Mouse (Mus musculus) intestine, postnatal 0 days (tissue): ENCODE results near the gene Slc39a3. TPM values are rescaled to one million over a fixed set of nuclear protein-coding genes. Genes with fewer than 3 reads are reported as not detected.

Source experiments
- ATAC-seq: fragments of 200-750 bp; cut with Nextera tagmentation; 2 replicates; pipeline ENCODE4 v1.8.0; 2017; ENCODE audit warnings: mild to moderate bottlenecking, moderate TSS enrichment, moderate library complexity
- H3K27ac ChIP-seq: fragments of 300-500 bp; sonication (generic); 2 replicates; pipeline ENCODE4 v1.5.1; 2014; ENCODE audit warnings: mild to moderate bottlenecking, low read depth, low read length, moderate library complexity
- H3K27me3 ChIP-seq: fragments of 300-500 bp; sonication (generic); replicated peaks from 2 replicates; pipeline ENCODE4 v1.6.1; 2014; ENCODE audit warnings: low read length, mixed read lengths; ENCODE audit not compliant: control insufficient read depth, insufficient read depth
- H3K36me3 ChIP-seq: fragments of 300-500 bp; sonication (generic); 2 replicates; pipeline ENCODE4 v1.6.1; 2014; ENCODE audit warnings: mild to moderate bottlenecking, moderate library complexity; ENCODE audit not compliant: control insufficient read depth, insufficient read depth
- H3K4me1 ChIP-seq: fragments of 300-500 bp; sonication (generic); replicated peaks from 2 replicates; pipeline ENCODE4 v1.6.1; 2014; ENCODE audit warnings: antibody characterized with exemption, low read length, mixed read lengths; ENCODE audit not compliant: control insufficient read depth, insufficient read depth
- H3K4me2 ChIP-seq: fragments of 300-500 bp; sonication (generic); replicated peaks from 2 replicates; pipeline ENCODE4 v1.6.1; 2014; ENCODE audit warnings: low read depth, mild to moderate bottlenecking, moderate library complexity
- H3K4me3 ChIP-seq: fragments of 300-500 bp; sonication (generic); 2 replicates; pipeline ENCODE4 v1.5.1; 2014; ENCODE audit warnings: low read depth, low read length
- H3K9ac ChIP-seq: fragments of 300-500 bp; sonication (generic); 2 replicates; pipeline ENCODE4 v1.6.1; 2014; ENCODE audit warnings: mild to moderate bottlenecking, low read depth, low read length
- H3K9me3 ChIP-seq: fragments of 300-500 bp; sonication (generic); 2 replicates; pipeline ENCODE4 v1.6.1; 2016; ENCODE audit warnings: mixed run types; ENCODE audit not compliant: control insufficient read depth
- CTCF ChIP-seq: sonication (generic); IDR thresholded peaks from 2 replicates; pipeline ENCODE4 v1.5.1; 2016; ENCODE audit warnings: low read depth, mild to moderate bottlenecking, control low read depth, antibody characterized with exemption, moderate library complexity
- WGBS: fragments of 180-500 bp; shearing (Covaris S2); extraction: QIAGEN DNeasy Blood & Tissue Kit; methylation state at CpG from one replicate; pipeline ENCODE4 v1.1.7; 2014; 5-methylcytosine and 5-hydroxymethylcytosine counted together
- polyA plus RNA-seq: library from polyadenylated mRNA; unstranded; fragments of >200 nt; fragmentation: Nextera tagmentation; extraction: Ambion mirVana; gene quantifications from 2 replicates; pipeline ENCODE4 v1.2.1, GENCODE M21; 2015

Gene Slc39a3
- polyA plus RNA-seq, 1 experiment from 2014 or later: 11.1 TPM

- Histone ChIP-seq H3K9me3 (no peaks in the 10 kb centered on the region), H3K27me3 (no peaks in the 10 kb centered on the region), H3K4me1 (no peaks in the 10 kb centered on the region), H3K9ac (no peak overlapping the region), H3K36me3 (no peaks in the 10 kb centered on the region), H3K4me3 (no peak overlapping the region), H3K27ac (no peak overlapping the region), H3K4me2 (no peak overlapping the region)
- WGBS: 94% methylated on average over 7 of the region's 7 CpGs
- no peak for TF ChIP-seq CTCF
- no peak for ATAC-seq
These were observed 31.1 kb downstream of the Slc39a3 start for GRCm38 (mm10) chr10:81006005-81006677.

- no peak for TF ChIP-seq CTCF
- H3K4me2 ChIP-seq: no peak overlapping the region
- H3K27ac ChIP-seq: no peak overlapping the region
- H3K4me3 ChIP-seq: no peak overlapping the region
- H3K9me3 ChIP-seq: no peaks in the 10 kb centered on the region
- H3K4me1 ChIP-seq: no peaks in the 10 kb centered on the region
- no peaks in the 10 kb centered on the region for H3K36me3 ChIP-seq
- H3K27me3 ChIP-seq: 0 out of 2 replicates have a peak, but pooled peaks cover 6% of the 10 kb centered on the region
- 54% methylated on average over 10 of the region's 10 CpGs for WGBS
- H3K9ac ChIP-seq: no peak overlapping the region
- no peak for ATAC-seq
These were observed 36.1 kb downstream of the Slc39a3 start for GRCm38 (mm10) chr10:81001161-81001560.

GRCm38 (mm10) chr10:81000197-81001062 lies 36.8 kb downstream of the Slc39a3 start:
- Histone ChIP-seq H3K36me3 (no peaks in the 10 kb centered on the region), H3K27ac (no peak overlapping the region), H3K27me3 (0 out of 2 replicates have a peak, but pooled peaks cover 6% of the 10 kb centered on the region), H3K9me3 (no peaks in the 10 kb centered on the region), H3K4me2 (no peak overlapping the region), H3K4me3 (no peak overlapping the region), H3K4me1 (no peaks in the 10 kb centered on the region), H3K9ac (no peak overlapping the region)
- no peak for TF ChIP-seq CTCF
- no peak for ATAC-seq
- 38% methylated on average over 28 of the region's 28 CpGs for WGBS

GRCm38 (mm10) chr10:80999362-81000196 lies 37.6 kb downstream of the Slc39a3 start:
- Histone ChIP-seq H3K9ac (no peak overlapping the region), H3K27me3 (0 out of 2 replicates have a peak, but pooled peaks cover 6% of the 10 kb centered on the region), H3K9me3 (no peaks in the 10 kb centered on the region), H3K4me2 (0 out of 2 replicates have a peak overlapping the region, but pooled peaks have one; percentile 17), H3K4me1 (no peaks in the 10 kb centered on the region), H3K4me3 (no peak overlapping the region), H3K27ac (no peak overlapping the region), H3K36me3 (no peaks in the 10 kb centered on the region)
- peak; percentile 57 for ATAC-seq
- WGBS: 25% methylated on average over 37 of the region's 37 CpGs
- TF ChIP-seq CTCF: peak; percentile 95

GRCm38 (mm10) chr10:80998778-80999177 lies 38.4 kb downstream of the Slc39a3 start:
- Histone ChIP-seq H3K27ac (no peak overlapping the region), H3K4me3 (no peak overlapping the region), H3K9me3 (no peaks in the 10 kb centered on the region), H3K4me2 (no peak overlapping the region), H3K27me3 (0 out of 2 replicates have a peak, but pooled peaks cover 9% of the 10 kb centered on the region), H3K9ac (no peak overlapping the region), H3K4me1 (no peaks in the 10 kb centered on the region), H3K36me3 (no peaks in the 10 kb centered on the region)
- TF ChIP-seq CTCF: peak; percentile 79
- peak; percentile 29; the same call in 1 of the 2 replicates for ATAC-seq
- WGBS: 10% methylated on average over 12 of the region's 12 CpGs
